ENCODE assay signal across 28 mouse cellular contexts in the genomic region with DNA sequence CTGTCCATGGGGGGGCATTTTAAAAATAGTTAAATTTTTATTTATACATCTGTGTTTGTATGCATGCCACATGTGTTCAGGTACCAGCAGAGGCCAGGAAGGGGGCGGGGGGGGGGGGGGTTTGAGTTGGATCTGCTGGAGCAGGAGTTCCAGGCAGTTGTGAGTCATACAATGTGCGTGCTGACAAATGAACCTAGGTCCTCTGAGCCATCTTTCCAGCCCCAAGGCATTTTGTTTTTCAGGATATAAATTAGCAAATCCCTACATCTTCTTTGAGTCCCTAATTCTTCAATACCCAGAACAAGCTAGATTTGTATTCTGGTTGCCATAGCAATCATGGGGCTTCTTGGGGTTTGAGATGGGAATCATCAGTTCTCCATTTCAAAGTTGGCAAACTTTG.
"Had no signal": no experiment of that assay in that cellular context is flagged by ENCODE, and none has a peak within 500 bp of the region (broad histone marks: within the 10 kb centered on the region; RNA-seq: fewer than 3 reads in every experiment).

No protein-coding gene starts in this region.

- DNase-seq: cerebellum, adult 9-10 months; cerebellum, adult 9-11 months; cerebellum, postnatal 10 days; cerebellum, postnatal 14 days; cerebellum, postnatal 25 days; cerebellum, postnatal 36 days; embryo, embryonic 11 days; forebrain, postnatal 0 days; gastrocnemius, adult 2 months; gastrocnemius, postnatal 10 days; gastrocnemius, postnatal 14 days; gastrocnemius, postnatal 25 days; gastrocnemius, postnatal 36 days; heart, adult 2 months had no signal

- H3K27me3 ChIP-seq: embryonic facial prominence, embryonic 13.5 days; embryonic facial prominence, embryonic 15.5 days; forebrain, embryonic 13.5 days; forebrain, embryonic 15.5 days; heart, embryonic 13.5 days had no signal

- H3K36me3 ChIP-seq: embryonic facial prominence, embryonic 10.5 days; embryonic facial prominence, embryonic 12.5 days; embryonic facial prominence, embryonic 13.5 days; embryonic facial prominence, embryonic 15.5 days; forebrain, embryonic 10.5 days; forebrain, embryonic 12.5 days; forebrain, embryonic 15.5 days; heart, embryonic 10.5 days; heart, embryonic 12.5 days; heart, embryonic 13.5 days had no signal

- ATAC-seq: forebrain, embryonic 13.5 days; forebrain, embryonic 15.5 days; forebrain, embryonic 16.5 days; forebrain, postnatal 0 days had no signal

- H3K4me3 ChIP-seq: embryonic facial prominence, embryonic 10.5 days; embryonic facial prominence, embryonic 12.5 days; embryonic facial prominence, embryonic 13.5 days; embryonic facial prominence, embryonic 15.5 days; erythroblast, embryonic 14.5 days; forebrain, embryonic 10.5 days; forebrain, embryonic 12.5 days; forebrain, embryonic 13.5 days; forebrain, embryonic 15.5 days; gastrocnemius, adult 2 months; heart, adult 2 months; heart, embryonic 10.5 days; heart, embryonic 12.5 days; heart, embryonic 13.5 days had no signal

- H3K4me1 ChIP-seq: embryonic facial prominence, embryonic 13.5 days; embryonic facial prominence, embryonic 15.5 days; forebrain, embryonic 13.5 days; forebrain, embryonic 15.5 days; heart, embryonic 10.5 days had no signal

- H3K9me3 ChIP-seq: embryonic facial prominence, embryonic 10.5 days; embryonic facial prominence, embryonic 12.5 days; embryonic facial prominence, embryonic 13.5 days; embryonic facial prominence, embryonic 15.5 days; forebrain, embryonic 10.5 days; forebrain, embryonic 12.5 days; forebrain, embryonic 13.5 days; forebrain, embryonic 15.5 days; heart, embryonic 10.5 days; heart, embryonic 12.5 days; heart, embryonic 13.5 days had no signal

- H3K4me2 ChIP-seq: embryonic facial prominence, embryonic 12.5 days; embryonic facial prominence, embryonic 13.5 days; embryonic facial prominence, embryonic 15.5 days; forebrain, embryonic 12.5 days; forebrain, embryonic 13.5 days; forebrain, embryonic 15.5 days; heart, embryonic 11.5 days; heart, embryonic 12.5 days; heart, embryonic 13.5 days had no signal

- H3K9ac ChIP-seq: embryonic facial prominence, embryonic 13.5 days; embryonic facial prominence, embryonic 15.5 days; forebrain, embryonic 12.5 days; forebrain, embryonic 13.5 days; forebrain, embryonic 15.5 days; forebrain, postnatal 0 days; heart, embryonic 12.5 days; heart, embryonic 13.5 days had no signal

- H3K27ac ChIP-seq: embryonic facial prominence, embryonic 10.5 days; embryonic facial prominence, embryonic 12.5 days; embryonic facial prominence, embryonic 13.5 days; embryonic facial prominence, embryonic 15.5 days; forebrain, embryonic 10.5 days; forebrain, embryonic 12.5 days; forebrain, embryonic 13.5 days; forebrain, embryonic 15.5 days; gastrocnemius, adult 2 months; heart, adult 2 months; heart, embryonic 10.5 days; heart, embryonic 13.5 days had no signal
